Mouse (Mus musculus): ENCODE results near the gene Dnaja4.
"Not testable (repeated sequence)": the region's sequence is repeated elsewhere in the genome, so short reads cannot be mapped to it uniquely, and the experiment has no call there.

The Dnaja4 gene

DNA sequence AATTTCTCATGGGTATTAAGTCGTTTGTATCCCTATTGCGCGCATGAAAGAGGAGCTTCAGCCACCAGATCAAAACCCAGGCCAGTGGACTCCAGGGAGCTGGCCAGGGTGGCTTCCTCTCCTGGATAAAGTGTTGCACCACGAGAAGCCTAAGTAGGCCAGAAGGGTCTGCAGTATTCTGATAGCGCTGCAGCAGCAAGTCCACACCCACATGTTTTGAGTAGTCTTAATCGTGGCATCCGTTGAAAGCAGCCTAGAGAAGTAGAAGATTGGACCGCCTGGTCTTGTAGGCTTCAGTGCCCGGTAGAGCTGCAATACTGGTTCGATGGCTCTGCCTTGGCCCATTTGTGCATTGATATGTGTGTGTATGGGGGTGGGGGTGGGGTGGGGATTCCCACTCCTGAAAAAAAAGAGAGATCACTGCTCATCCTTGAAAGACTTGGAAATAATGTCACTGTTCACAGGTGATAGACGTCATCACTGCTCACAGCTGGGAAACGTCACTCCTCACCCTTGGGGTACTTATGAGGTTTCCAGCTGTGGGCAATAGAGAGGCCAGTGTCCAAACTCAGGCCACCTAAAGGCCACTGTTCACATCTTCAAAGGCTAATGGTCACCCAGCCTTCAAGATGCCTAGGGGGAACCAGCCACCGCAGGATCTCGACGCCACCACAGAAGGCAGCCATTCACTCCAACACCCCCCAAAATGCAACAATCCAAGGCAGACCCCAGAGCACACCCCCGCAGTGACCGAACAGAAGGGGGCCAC, at the start of gene Dnaja4:
Dnaja4 (plus strand) TSS at position 556 of the 769 bp plus-strand sequence.
- DNase-seq (ENCODE audit: low spot score in 2 of 2) = no peak

DNA sequence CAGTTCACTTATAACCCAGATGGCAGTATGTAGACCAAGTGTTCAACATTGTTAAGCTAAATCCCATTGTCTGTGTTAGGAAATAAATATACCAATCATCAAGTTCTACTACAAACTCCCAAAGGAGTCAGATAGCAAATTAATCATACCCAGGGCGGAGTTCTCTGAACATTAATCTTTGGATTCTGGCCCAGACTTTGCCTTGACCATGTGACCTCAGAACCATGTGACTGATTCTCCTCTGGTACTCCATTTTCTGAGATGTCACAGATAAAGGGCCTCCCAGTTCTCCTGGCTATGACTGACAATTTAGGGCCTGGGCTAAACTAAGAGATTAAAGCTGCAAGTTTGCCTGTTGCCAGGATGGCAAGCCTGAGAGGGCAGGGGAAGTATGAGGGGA, 49.3 kb upstream of the Dnaja4 start:
- no peak for DNase-seq (ENCODE audit: low spot score in 2 of 2)

DNA sequence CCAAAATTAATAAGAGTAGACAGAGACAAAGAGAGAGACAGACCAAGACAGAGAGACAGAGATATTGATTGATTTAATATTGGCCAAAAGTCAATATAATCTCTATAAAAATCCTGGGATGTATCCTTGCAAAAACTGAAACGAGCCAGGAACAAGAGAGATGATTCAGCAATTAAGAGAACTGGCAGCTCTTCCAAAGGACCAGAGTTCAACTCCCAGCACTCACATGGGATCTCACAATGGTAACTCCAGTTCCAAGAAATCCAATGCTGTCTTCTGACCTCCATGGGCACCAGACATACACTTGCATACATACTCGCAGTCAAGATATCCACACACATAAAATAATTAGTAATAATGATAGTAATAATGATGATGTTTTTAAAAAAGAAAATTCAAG, 45.9 kb upstream of the Dnaja4 start:
- no peak for DNase-seq (ENCODE audit: low spot score in 2 of 2)

DNA sequence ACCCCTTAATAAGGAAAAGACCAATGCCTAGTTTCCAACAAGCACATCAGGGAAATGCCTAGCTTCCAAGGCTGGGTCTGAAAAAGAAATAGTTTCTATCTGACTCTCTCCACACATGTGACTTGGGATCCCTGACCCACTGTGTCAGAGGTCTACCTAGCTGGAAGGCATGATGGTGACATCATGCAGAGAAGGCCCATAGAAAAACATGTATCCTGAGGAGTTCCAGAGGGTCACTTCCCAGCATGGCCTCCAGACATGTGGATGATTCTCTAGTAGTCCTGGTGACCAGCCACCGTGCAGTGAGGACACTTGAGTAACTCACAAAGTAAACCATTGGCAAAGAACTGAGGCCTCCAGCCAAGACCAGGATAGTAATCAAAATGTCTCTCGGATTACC, 42.8 kb upstream of the Dnaja4 start:
- no peak for DNase-seq (ENCODE audit: low spot score in 2 of 2)

DNA sequence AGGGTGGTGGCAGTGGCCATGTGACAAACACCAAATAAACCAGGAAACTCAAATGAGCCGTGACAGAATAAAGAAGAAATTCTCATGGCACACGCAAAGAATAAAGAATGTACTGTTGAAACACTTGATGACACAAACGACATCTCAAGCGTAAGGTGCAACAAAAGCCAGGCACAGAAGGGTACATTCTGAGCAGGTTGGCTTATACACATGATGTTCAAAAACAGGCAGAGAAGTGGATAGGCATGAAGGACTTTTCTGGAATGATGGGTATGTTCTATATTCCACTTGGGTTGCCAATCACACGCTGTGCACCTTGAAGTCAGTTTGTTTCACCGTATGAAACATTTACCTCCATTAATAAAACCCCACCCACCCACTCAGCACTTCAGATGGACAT, 42.3 kb upstream of the Dnaja4 start:
- DNase-seq (ENCODE audit: low spot score in 2 of 2) = no peak

DNA sequence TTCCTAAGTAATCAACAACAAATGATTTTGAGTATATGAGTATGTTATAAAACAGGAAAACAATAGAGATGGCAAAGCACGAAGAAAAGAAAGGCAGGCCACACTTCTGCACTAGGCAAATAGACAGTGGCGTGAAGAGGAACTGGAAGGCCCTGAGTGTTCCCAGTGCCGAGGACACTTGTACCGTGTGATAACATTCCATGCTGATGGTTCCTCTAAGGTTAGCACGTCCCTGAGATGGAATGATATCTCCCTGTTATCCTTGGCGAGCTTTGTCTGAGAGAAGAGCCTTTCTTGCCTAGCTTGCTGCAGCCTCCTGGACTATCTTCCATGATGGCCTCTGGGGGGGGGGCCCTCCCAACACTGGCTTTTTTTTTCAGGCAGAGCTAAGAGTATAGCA, 39.9 kb upstream of the Dnaja4 start:
- DNase-seq (ENCODE audit: low spot score in 2 of 2) = no peak

DNA sequence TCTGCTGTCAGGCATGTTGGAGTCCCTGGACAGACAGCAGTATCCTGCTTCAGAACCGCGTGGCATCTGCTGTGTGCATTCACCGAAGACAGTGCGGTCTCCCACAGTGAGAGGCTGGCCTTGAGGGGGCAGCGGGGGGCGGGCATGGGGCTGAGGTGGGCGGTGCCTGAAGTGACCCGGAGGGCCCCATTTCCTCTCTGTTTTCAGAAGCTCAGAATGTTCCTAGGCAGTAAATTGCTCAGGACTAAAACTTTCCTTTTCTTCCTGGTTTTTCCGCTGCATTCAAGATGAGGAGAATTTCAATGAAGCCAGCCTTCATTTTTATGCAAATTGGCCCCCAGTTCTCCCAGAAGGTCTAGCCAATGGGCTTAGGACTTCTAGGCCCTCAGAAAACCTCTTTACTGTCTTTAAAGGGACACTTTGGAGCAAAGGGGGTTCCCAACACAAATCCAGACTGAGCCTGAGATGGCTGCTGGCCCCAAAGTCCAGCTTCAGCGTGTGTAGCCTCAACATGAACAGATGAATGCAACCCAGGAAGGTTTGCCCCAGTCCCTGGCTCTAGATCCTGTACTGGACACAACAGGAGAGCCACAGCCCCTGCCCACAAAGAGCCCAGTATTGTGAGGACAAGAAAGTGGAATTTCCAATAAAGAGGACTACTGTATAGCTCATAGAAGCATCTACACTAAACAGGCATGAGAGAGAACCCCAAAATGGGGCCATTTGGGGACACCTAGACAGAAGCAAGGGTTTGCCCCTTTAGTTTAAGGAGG, 36.9 kb upstream of the Dnaja4 start, which contains the start of gene Acsbg1:
Acsbg1 (minus strand) TSS at position 266 of the 773 bp plus-strand sequence.
- no peak for DNase-seq (ENCODE audit: low spot score in 2 of 2)

DNA sequence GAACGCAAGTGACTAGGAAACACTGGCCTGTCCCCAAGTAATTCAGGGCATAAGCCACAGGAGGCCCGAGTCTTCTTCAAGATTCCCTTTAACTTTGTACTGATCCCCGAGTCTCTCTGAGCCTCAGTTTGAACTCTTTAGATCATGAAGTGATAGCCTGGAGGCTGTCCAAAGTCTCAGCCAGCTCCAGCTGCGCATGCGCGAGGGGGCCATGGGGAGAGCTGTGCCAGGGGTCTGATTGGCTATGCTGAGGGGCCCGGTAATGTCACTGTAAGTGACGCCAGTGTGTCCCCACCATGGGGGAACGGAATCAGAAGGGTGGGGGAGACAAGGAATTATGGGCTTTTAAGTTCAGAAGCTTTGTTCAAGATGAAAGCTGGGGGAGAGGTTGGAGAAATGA, 34.3 kb upstream of the Dnaja4 start:
- no peak for DNase-seq (ENCODE audit: low spot score in 2 of 2)

DNA sequence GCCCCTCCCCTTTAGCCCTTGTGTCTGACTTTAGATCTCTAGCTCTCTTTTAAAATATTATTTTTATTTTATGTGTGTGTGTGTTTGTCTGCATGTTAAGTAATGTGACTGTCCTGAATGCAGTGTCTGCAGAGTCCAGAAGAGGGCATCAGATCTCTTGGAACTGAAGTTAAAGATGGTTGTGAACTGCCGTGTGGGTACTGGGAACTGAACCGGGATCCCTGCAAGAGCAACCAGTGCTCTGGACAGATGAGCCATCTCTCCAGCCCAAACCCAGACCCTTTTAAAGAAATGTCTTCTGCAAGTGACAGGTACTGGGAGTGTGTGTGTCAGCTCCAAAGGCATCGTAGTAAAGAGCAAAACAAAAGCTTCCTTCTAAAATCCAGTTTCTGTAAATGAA, 32.6 kb upstream of the Dnaja4 start:
- no peak for DNase-seq (ENCODE audit: low spot score in 2 of 2)

DNA sequence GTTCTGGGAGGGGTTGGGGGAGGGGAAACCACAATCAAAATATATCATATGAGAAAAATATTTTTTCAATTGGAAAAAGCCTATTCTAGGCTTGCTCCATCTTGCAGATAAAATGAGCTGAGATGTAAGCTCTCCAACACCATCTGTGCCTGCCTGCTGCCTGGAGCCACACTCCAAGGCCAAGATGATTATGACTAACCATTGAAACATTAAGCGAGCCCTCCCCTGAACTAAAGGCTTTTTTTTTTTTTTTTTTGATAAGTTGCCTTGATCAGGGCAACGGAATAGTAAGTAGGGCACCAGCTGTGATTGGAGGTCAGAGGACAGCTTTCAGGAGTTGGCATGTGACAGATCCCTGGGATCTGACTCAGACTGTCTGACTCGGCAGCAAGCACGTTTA, 30.2 kb upstream of the Dnaja4 start:
- no peak for DNase-seq (ENCODE audit: low spot score in 2 of 2)

DNA sequence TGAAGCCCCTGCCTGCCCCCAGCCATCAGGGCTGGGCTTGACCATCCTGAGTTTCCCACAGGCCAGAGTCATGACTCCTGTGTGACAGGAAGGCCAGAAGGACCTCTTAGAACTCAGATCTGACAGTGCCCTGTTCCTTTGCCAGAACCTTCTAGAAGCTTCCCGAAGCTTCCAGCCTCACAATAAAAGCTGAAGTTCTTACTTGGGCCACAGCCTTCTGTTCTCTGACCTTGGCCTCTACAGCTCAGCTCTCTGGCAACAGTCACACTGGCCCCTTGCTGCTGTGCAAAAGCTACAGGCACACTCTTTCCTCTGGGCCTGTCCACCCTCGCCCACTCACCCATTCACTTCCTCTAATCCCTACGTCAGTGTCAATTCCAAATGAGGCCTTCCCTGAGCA, 26.7 kb upstream of the Dnaja4 start:
- DNase-seq (ENCODE audit: low spot score in 2 of 2) = no peak

DNA sequence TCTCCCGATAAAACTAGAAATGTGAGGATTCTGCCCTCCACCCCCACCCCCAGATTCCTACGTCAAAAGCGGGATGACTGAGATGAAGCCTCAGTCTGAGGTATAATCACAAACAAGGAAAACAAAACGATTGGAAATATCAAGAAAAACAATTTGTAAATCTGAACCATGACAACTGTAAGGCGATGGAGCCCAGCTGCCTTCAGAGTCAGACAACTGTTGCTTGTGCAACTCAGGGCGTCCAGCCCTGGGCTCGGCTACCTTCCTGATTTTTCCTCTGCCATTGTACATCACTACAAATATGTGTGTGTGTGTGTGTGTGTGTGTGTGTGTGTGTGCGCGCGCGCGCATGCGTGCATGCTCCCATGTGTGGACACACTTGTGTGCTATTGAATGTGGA, 24.8 kb upstream of the Dnaja4 start:
- DNase-seq (ENCODE audit: low spot score in 2 of 2) = no peak

DNA sequence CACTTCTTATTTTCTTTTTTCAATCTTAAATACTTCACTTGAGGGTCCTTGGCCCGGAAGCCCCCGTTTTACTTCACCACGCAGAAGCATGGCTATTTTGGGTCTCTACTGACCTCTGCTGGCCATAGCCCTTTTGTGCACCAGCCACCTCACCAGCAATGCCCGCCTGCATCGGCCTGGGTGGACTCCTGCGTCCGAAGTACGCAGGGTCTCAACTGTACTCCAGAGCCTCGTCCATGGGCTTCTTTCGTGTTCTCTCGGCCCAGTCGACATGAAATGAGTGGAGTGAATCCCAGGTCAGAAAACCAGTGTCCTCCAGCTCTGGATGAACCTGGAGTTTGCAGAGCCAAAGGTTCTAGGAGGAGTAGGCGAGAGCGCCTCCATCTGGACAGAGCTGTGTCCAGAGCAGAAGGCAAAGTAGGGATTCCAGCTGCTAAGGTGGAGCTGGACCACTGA, 22.1 kb upstream of the Dnaja4 start:
- peak; percentile 64 to 67 for DNase-seq (ENCODE audit: low spot score in 2 of 2)

DNA sequence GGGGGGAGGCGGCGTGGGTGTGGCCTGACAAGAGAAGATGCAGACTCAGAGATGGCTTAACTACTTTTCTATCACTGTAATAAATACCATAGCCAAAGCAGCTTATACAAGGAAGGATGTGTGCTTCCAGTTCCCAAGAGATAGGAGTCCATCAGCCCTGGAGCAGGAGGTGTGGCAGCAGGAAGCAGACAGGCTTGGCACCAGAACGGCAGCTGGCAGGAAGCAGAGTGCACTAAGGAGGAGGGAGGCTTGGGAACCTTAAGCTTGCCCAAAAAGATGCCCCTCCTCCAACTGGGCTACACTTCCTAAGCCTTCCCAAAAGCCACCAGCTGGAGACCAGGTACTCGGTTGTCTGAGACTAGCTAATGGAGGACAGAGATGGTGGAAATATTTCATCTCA, 15.8 kb upstream of the Dnaja4 start:
- DNase-seq (ENCODE audit: low spot score in 2 of 2) = no peak

DNA sequence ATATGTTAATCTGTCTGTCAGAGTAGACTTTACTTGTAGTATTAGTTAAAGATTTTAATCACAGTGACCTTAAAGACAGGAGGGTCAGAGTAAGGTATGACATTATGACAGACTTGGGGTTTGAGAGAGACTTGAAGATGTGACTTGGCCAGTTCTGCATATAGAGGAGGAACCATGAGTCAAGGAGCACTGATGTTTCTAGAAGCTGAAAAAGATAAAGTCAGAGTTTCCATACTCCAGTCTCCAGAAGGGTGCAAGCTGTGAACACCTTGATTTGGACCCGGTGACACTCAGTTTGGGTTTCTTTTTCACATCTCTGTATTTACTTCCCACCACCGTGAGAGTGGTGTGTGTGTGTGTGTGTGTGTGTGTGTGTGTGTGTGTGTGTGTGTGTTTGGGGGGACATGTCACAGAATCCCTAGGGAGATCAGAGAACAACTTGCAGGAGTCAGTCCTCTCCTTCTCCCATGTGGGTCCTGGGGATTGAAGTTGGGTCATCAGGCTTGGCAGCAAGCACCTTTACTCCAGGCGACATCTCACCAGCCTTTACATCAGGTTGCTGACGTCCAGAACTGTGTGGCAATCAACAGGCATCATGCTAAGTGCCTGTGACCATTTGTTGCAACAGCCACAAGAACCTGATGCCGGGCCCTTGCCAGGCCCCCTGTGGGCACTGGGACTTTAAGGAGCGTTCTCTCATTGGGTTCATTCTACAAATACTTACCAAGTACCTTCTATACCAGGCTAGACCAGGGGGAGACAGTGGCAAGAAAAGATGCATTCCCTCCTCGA, 14.7 kb upstream of the Dnaja4 start:
- no peak for DNase-seq (ENCODE audit: low spot score in 2 of 2)

DNA sequence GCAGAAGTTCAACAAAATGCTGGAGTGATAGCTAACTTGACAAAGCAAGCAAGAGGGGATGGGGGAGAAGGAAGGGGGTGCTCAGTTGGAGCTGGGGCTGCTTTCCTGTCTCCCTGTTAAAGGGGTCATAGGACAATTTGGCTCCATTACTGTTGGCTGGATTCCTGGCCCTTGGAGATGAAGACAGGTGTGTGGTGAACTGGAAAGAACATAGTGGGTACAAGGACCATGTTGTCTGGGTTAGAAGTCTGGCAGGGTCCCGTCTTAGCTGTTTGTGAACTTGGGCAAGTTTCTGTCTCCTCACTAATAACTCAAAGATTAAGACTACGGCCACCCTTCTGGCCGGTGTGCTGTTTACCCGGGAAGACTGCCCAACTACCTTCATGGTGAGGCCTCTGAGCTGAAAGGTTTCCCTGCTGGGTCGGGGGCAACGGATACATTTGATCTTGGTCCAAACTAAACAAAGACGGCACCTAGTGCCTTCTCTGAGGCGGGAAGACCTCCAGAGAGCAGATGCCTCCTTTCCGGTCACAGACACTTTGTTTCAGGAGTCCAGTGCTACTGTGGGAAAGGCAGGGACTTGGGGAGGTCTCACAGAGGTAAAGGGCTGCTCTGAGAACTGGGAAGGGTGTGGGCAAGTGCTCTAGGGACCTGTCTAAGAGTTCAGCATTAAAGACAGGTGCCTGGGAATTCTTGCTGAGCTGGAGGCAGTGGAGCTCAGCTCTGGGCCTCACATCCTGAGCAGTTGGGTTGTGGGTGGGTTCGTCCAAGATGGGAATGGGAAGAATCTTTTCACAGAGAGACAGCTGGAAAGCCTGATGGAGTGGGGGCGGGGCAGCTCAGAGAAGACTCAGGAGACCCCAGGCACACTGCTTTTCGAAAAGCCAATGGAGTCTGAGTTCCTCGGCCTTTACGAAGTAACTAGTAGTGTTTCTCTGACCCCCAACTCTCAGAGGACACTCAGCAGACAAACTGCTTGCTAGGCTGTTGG, 11.1 kb upstream of the Dnaja4 start:
- DNase-seq (ENCODE audit: low spot score in 2 of 2) = no peak

DNA sequence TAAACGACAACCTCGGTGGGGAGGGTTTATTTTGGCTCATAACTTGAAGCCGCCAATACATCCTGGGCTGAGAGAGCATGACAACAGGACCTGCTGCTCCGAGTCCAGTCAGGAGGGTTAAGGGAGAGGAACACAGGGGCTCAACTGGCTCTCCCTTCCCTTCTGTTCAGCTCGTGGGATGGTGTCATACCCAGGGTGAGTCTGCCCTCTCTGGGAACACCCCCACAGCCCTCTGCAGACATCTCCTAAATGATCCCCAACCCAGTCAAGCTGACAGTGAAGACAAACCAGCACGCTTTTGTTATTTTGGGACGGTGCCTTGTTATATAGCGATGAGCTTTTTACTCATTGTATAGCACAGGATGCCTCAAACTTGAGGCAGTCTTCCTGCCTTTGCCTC, 9.2 kb upstream of the Dnaja4 start:
- DNase-seq (ENCODE audit: low spot score in 2 of 2) = no peak

DNA sequence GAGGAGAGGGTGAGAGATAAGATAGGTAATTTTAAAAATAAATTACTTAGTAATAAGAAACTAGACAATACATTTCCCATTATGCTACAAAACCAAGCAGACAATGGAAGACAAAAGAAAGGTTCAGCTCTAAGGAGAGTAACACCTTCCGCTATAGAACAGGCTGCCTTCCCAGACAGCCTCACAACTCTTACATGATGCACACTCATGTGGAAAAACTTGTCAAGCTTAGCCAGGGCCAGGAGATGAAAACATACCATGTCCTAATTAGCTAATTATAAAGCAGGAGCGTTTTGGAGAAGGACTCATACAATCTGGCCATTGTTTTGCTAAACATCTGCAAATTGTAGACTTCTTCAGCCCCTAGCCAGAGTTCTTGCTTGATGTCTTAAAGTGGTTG, 8.0 kb upstream of the Dnaja4 start:
- DNase-seq (ENCODE audit: low spot score in 2 of 2) = not testable (repeated sequence)

DNA sequence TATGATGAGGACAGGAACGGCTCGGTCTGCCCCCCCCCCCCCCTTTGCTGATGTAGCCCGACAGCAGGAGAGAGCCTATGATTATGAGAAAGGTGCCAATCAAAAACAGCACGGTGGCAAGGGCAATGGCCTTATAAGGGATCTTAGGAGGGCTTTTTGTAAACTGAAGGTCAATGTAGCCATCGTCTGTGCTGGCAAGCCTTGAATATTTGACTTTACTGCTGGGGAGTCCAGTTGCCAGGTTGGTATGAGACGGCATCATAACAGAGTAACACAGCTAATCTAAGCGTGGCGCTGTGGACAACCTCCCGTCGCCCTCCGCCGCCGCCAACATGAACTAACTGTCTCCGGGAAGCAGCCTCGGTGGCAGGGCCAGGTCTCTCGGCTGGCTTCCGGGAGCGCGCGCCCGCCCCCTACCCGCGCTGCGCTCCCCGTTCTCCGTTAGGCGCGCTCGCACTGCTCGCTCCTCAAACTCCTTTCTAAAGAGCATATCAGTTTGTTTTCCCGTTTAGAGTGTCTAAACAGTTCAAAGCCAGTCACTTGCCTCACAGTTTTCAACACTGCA, 7.3 kb upstream of the Dnaja4 start:
- not testable (repeated sequence) for DNase-seq (ENCODE audit: low spot score in 2 of 2)

DNA sequence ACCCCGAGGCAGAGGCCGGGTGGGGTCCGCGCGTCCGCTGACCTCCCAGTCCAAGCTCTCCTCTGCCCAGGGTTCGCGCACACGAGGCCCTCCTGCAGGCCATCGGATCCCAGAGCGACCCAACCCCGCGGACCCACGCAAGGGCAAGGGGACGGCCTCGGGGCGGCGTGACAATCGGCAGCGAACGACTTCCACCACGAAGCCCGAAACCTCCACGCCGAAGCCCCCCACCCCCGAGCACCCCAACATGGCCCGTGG, 343 bp downstream of the Dnaja4 start:
- DNase-seq (ENCODE audit: low spot score in 2 of 2) = no peak
